Mouse (Mus musculus): Measurements from ENCODE around the gene Vmn1r206.
"Not testable (repeated sequence)": the region's sequence is repeated elsewhere in the genome, so short reads cannot be mapped to it uniquely, and the experiment has no call there.

The Vmn1r206 gene

GRCm38 (mm10) chr13:22624151-22624550, at the start of gene Vmn1r206:
Gene Vmn1r206, minus strand, starts transcription at chr13:22624251.
- not testable (repeated sequence) for ATAC-seq (ENCODE audit: low TSS enrichment)

- ATAC-seq (ENCODE audit: low TSS enrichment), result no peak
Measured at GRCm38 (mm10) chr13:22592900-22593299, 31.2 kb downstream of the Vmn1r206 start, which contains the start of gene Vmn1r205. Gene Vmn1r205, minus strand, starts transcription at chr13:22593000.

GRCm38 (mm10) chr13:22583336-22583735, 40.7 kb downstream of the Vmn1r206 start:
- ATAC-seq (ENCODE audit: low TSS enrichment), result not testable (repeated sequence)

GRCm38 (mm10) chr13:22574911-22575310, 49.1 kb downstream of the Vmn1r206 start:
- ATAC-seq (ENCODE audit: low TSS enrichment), result not testable (repeated sequence)
